Mouse (Mus musculus): Measurements from ENCODE around the gene Tpm1. TPM values are rescaled to one million over a fixed set of nuclear protein-coding genes. Genes with fewer than 3 reads are reported as not detected.

Tpm1 gene
- polyA plus RNA-seq, 2 experiments: 643 to 728 TPM

GRCm38 (mm10) chr9:67077266-67077657, 28.1 kb upstream of the Tpm1 start:
- Histone ChIP-seq H3K27me3 (ENCODE audit: control insufficient read depth, insufficient read depth, low read length) (no peaks in the 10 kb centered on the region), H3K4me2 (replicated peaks; ENCODE audit: low read depth, low read length, severe bottlenecking) (no peak overlapping the region), H3K36me3 (ENCODE audit: control insufficient read depth, insufficient read depth, low read length) (no peaks in the 10 kb centered on the region), H3K9ac (ENCODE audit: low read depth, low read length, severe bottlenecking) (no peak overlapping the region), H3K27ac (replicated peaks; ENCODE audit: low read depth, low read length) (no peak overlapping the region), H3K4me3 (replicated peaks; ENCODE audit: low read length) (no peak overlapping the region), H3K9me3 (ENCODE audit: control insufficient read depth, low read length) (no peaks in the 10 kb centered on the region), H3K4me1 (ENCODE audit: control insufficient read depth, insufficient read depth, low read length) (peaks cover 29% of the 10 kb centered on the region)
- DNase-seq (ENCODE audit: low spot score) (no peak), ATAC-seq (ENCODE audit: low FRiP score, low read depth) (no peak)
- no peak for TF ChIP-seq POLR2A (IDR thresholded peaks at IDR 0.05; ENCODE audit: borderline replicate concordance, extremely low read depth, insufficient read depth, insufficient read length)
- WGBS: 59% methylated on average over 7 of the region's 7 CpGs

GRCm38 (mm10) chr9:67072182-67072581, 23.0 kb upstream of the Tpm1 start:
- Histone ChIP-seq H3K27ac (replicated peaks; ENCODE audit: low read depth, low read length) (no peak overlapping the region), H3K36me3 (ENCODE audit: control insufficient read depth, insufficient read depth, low read length) (no peaks in the 10 kb centered on the region), H3K4me2 (replicated peaks; ENCODE audit: low read depth, low read length, severe bottlenecking) (no peak overlapping the region), H3K27me3 (ENCODE audit: control insufficient read depth, insufficient read depth, low read length) (no peaks in the 10 kb centered on the region), H3K4me1 (ENCODE audit: control insufficient read depth, insufficient read depth, low read length) (peaks cover 7% of the 10 kb centered on the region), H3K9ac (ENCODE audit: low read depth, low read length, severe bottlenecking) (no peak overlapping the region), H3K9me3 (ENCODE audit: control insufficient read depth, low read length) (no peaks in the 10 kb centered on the region), H3K4me3 (replicated peaks; ENCODE audit: low read length) (no peak overlapping the region)
- TF ChIP-seq POLR2A (IDR thresholded peaks at IDR 0.05; ENCODE audit: borderline replicate concordance, extremely low read depth, insufficient read depth, insufficient read length): no peak
- DNase-seq (ENCODE audit: low spot score) (no peak), ATAC-seq (ENCODE audit: low FRiP score, low read depth) (no peak)
- WGBS: 67% methylated on average over 2 of the region's 2 CpGs

- Histone ChIP-seq H3K27me3 (ENCODE audit: control insufficient read depth, insufficient read depth, low read length) (no peaks in the 10 kb centered on the region), H3K27ac (replicated peaks; ENCODE audit: low read depth, low read length) (peak overlapping the region; percentile 59), H3K9ac (ENCODE audit: low read depth, low read length, severe bottlenecking) (no peak overlapping the region), H3K4me2 (replicated peaks; ENCODE audit: low read depth, low read length, severe bottlenecking) (no peak overlapping the region), H3K4me1 (ENCODE audit: control insufficient read depth, insufficient read depth, low read length) (peaks cover 8% of the 10 kb centered on the region), H3K36me3 (ENCODE audit: control insufficient read depth, insufficient read depth, low read length) (no peaks in the 10 kb centered on the region), H3K9me3 (ENCODE audit: control insufficient read depth, low read length) (no peaks in the 10 kb centered on the region), H3K4me3 (replicated peaks; ENCODE audit: low read length) (no peak overlapping the region)
- no peak for TF ChIP-seq POLR2A (IDR thresholded peaks at IDR 0.05; ENCODE audit: borderline replicate concordance, extremely low read depth, insufficient read depth, insufficient read length)
- DNase-seq (ENCODE audit: low spot score) (peak; percentile 30), ATAC-seq (ENCODE audit: low FRiP score, low read depth) (no peak; the same call in 1 of the 2 replicates)
- WGBS: 27% methylated on average over 7 of the region's 7 CpGs
Observed at GRCm38 (mm10) chr9:67071596-67071995, 22.4 kb upstream of the Tpm1 start.

GRCm38 (mm10) chr9:67071103-67071502, 21.9 kb upstream of the Tpm1 start:
- ATAC-seq (ENCODE audit: low FRiP score, low read depth) (no peak), DNase-seq (ENCODE audit: low spot score) (no peak)
- Histone ChIP-seq H3K36me3 (ENCODE audit: control insufficient read depth, insufficient read depth, low read length) (no peaks in the 10 kb centered on the region), H3K9me3 (ENCODE audit: control insufficient read depth, low read length) (no peaks in the 10 kb centered on the region), H3K27ac (replicated peaks; ENCODE audit: low read depth, low read length) (peak overlapping the region; percentile 59; the same call in 1 of the 2 replicates), H3K4me3 (replicated peaks; ENCODE audit: low read length) (no peak overlapping the region), H3K4me2 (replicated peaks; ENCODE audit: low read depth, low read length, severe bottlenecking) (no peak overlapping the region), H3K9ac (ENCODE audit: low read depth, low read length, severe bottlenecking) (no peak overlapping the region), H3K4me1 (ENCODE audit: control insufficient read depth, insufficient read depth, low read length) (peaks cover 8% of the 10 kb centered on the region), H3K27me3 (ENCODE audit: control insufficient read depth, insufficient read depth, low read length) (no peaks in the 10 kb centered on the region)
- no peak for TF ChIP-seq POLR2A (IDR thresholded peaks at IDR 0.05; ENCODE audit: borderline replicate concordance, extremely low read depth, insufficient read depth, insufficient read length)
- 54% methylated on average over 6 of the region's 6 CpGs for WGBS

- no peak for TF ChIP-seq POLR2A (IDR thresholded peaks at IDR 0.05; ENCODE audit: borderline replicate concordance, extremely low read depth, insufficient read depth, insufficient read length)
- Histone ChIP-seq H3K4me2 (replicated peaks; ENCODE audit: low read depth, low read length, severe bottlenecking) (no peak overlapping the region), H3K9me3 (ENCODE audit: control insufficient read depth, low read length) (no peaks in the 10 kb centered on the region), H3K9ac (ENCODE audit: low read depth, low read length, severe bottlenecking) (no peak overlapping the region), H3K4me1 (ENCODE audit: control insufficient read depth, insufficient read depth, low read length) (peaks cover 8% of the 10 kb centered on the region), H3K4me3 (replicated peaks; ENCODE audit: low read length) (no peak overlapping the region), H3K36me3 (ENCODE audit: control insufficient read depth, insufficient read depth, low read length) (no peaks in the 10 kb centered on the region), H3K27me3 (ENCODE audit: control insufficient read depth, insufficient read depth, low read length) (no peaks in the 10 kb centered on the region), H3K27ac (replicated peaks; ENCODE audit: low read depth, low read length) (no peak overlapping the region)
- 42% methylated on average over 6 of the region's 6 CpGs for WGBS
- DNase-seq (ENCODE audit: low spot score): no peak
- peak; percentile 63; the same call in 1 of the 2 replicates for ATAC-seq (ENCODE audit: low FRiP score, low read depth)
Observed at GRCm38 (mm10) chr9:67066616-67067015, 17.4 kb upstream of the Tpm1 start.

GRCm38 (mm10) chr9:67059714-67060113, 10.5 kb upstream of the Tpm1 start:
- no peak for ATAC-seq (ENCODE audit: low FRiP score, low read depth)
- H3K27ac ChIP-seq (replicated peaks; ENCODE audit: low read depth, low read length): no peak overlapping the region
- no peak overlapping the region for H3K4me2 ChIP-seq (replicated peaks; ENCODE audit: low read depth, low read length, severe bottlenecking)
- no peaks in the 10 kb centered on the region for H3K27me3 ChIP-seq (ENCODE audit: control insufficient read depth, insufficient read depth, low read length)
- H3K4me3 ChIP-seq (replicated peaks; ENCODE audit: low read length): no peak overlapping the region
- H3K9me3 ChIP-seq (ENCODE audit: control insufficient read depth, low read length): no peaks in the 10 kb centered on the region
- DNase-seq (ENCODE audit: low spot score): no peak
- no peaks in the 10 kb centered on the region for H3K36me3 ChIP-seq (ENCODE audit: control insufficient read depth, insufficient read depth, low read length)
- no peak overlapping the region for H3K9ac ChIP-seq (ENCODE audit: low read depth, low read length, severe bottlenecking)
- WGBS: 79% methylated on average over 12 of the region's 12 CpGs
- no peak for TF ChIP-seq POLR2A (IDR thresholded peaks at IDR 0.05; ENCODE audit: borderline replicate concordance, extremely low read depth, insufficient read depth, insufficient read length)
- peaks cover 7% of the 10 kb centered on the region; the same call in 1 of the 2 replicates for H3K4me1 ChIP-seq (ENCODE audit: control insufficient read depth, insufficient read depth, low read length)

Data from limb, embryonic 14.5 days (tissue).